Mouse (Mus musculus): Measurements from ENCODE around the gene Aldh8a1. TPM values are rescaled to one million over a fixed set of nuclear protein-coding genes. Genes with fewer than 3 reads are reported as not detected.

Gene Aldh8a1
- polyA plus RNA-seq (2012; rRNA removed): not detected in 2 replicates

DNA sequence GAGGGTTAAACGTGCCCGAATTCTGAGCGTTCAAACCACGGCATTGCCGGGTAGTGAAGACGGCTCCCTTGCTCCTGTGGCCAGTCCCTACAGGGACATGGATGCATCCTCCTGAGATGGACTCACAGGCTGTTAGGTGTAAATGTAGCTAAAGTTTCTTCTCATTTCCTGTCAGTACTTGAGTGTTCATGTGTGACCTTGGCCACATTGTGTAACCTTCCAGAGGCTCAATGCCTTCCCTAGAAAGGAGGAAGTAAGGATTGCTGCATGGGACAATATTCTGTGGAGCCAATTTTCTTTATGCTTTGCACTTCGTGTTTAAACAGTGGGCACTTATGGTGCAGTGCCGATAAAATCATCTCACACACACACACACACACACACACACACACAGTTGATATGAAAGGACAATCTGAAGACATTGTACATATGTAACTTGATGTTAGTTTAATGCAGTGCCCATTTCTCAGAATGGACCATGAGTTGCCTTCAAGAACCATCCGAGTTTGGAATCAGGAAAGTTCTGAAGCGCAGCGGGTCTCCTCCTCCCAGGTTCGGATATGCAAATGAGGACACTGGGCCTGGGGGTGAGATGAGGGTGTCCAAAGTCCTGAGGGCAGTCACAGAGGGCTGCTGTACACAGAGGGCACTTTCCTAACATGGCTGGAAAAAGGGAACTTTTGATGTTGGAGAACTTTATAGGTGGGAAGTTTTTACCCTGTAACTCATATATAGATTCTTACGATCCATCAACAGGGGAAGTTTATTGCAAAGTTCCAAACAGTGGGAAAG lies at the start of gene Aldh8a1:
TSS of gene Aldh8a1 (plus strand) at position 610 of the 792 bp plus-strand sequence.

Other genes with a start within 250 kb of the Aldh8a1 start
- gene Myb, start 216.3 kb upstream of the Aldh8a1 start, polyA plus RNA-seq (2012; rRNA removed): 0.12 and 0.53 TPM in 2 replicates
- gene Hbs1l, start 81.3 kb upstream of the Aldh8a1 start, polyA plus RNA-seq (2012; rRNA removed): 2.2 and 2.8 TPM in 2 replicates
- gene 1700020N01Rik, start 215.9 kb downstream of the Aldh8a1 start, polyA plus RNA-seq (2012; rRNA removed): not detected in 2 replicates